Mouse (Mus musculus) megakaryocyte, embryonic 14.5 days (primary cell): ENCODE data around the gene Havcr2. TPM values are rescaled to one million over a fixed set of nuclear protein-coding genes. Genes with fewer than 3 reads are reported as not detected.

Experiments
- H3K27me3 ChIP-seq: replicated peaks from 2 replicates; pipeline ENCODE3; 2012; ENCODE audit warnings: inconsistent platforms
- H3K36me3 ChIP-seq: replicated peaks from 2 replicates; pipeline ENCODE3; 2012; ENCODE audit warnings: low read length, inconsistent platforms, mixed read lengths
- H3K4me1 ChIP-seq: 2 replicates; pipeline ENCODE4 v1.6.1; 2012; ENCODE audit warnings: inconsistent platforms
- H3K4me3 ChIP-seq: replicated peaks from 2 replicates; pipeline ENCODE3; 2012; ENCODE audit warnings: moderate library complexity, mild to moderate bottlenecking, inconsistent platforms
- H3K9me3 ChIP-seq: 2 replicates; pipeline ENCODE4 v1.6.1; 2012; ENCODE audit warnings: inconsistent platforms
- FLI1 ChIP-seq: IDR thresholded peaks from 2 replicates; pipeline ENCODE4 v1.6.1; 2012; ENCODE audit warnings: low read length, inconsistent platforms, mixed read lengths
- GATA1 ChIP-seq: IDR thresholded peaks from 3 replicates; pipeline ENCODE4 v1.6.1; 2012; ENCODE audit warnings: mixed read lengths, low read length, inconsistent platforms, borderline replicate concordance
- polyA plus RNA-seq: library from polyadenylated mRNA; stranded (reverse); fragments of >175 nt; gene quantifications from 2 replicates; pipeline ENCODE4 v1.2.3, GENCODE M21; 2012; ENCODE audit warnings: low replicate concordance; ENCODE audit not compliant: insufficient read depth

Gene Havcr2
- polyA plus RNA-seq, 1 experiment = 2.9 TPM

DNA sequence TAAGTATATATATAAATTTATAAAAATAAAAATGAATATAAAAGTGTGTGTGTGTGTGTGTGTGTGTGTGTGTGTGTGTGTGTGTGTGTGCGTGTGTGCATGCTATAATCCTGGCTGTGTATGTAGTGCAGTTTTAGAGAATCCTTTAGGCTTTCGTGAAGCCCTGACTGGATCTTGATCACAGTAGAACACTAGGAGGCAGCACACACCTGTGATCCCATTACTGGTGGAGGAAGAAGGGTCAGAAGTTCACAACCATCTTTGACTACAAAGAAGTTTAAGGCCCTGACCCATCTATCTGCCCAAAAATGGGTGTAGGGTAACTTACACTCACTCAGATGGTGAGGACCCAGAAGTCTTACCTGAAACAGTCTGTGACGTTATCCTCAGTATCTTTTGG lies 68.0 kb downstream of the Havcr2 start:
- Histone ChIP-seq H3K4me3 (no peak overlapping the region), H3K9me3 (no peaks in the 10 kb centered on the region), H3K27me3 (no peaks in the 10 kb centered on the region), H3K36me3 (no peaks in the 10 kb centered on the region), H3K4me1 (no peaks in the 10 kb centered on the region)
- TF ChIP-seq GATA1 (no peak), FLI1 (no peak)

DNA sequence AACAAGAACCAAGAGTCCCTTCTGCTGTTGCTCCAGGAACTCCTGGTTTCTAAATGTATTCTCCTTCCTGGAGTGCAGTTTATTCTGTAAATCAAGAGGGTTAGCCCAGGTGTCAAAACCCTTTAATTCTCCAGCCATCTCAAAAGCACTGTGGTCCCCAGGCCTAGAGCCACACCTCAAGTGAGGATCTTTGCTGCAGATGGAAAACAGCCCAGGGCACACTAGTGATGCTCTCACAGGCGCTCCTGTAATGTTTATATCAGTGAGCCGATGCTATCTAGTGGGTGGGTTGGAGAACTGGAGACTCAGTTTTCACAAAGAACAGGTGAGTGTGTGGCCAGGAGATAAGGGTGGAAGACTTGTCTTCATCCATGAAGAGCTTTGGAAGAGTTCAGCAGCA lies 69.2 kb downstream of the Havcr2 start, which contains the start of gene Gm12169:
Gene Gm12169 (plus strand): TSS at position 301 of the 400 bp plus-strand sequence.
- no peak within 1 kb of the TSS for H3K4me3 ChIP-seq
- no peaks in the 10 kb centered on the region for H3K36me3 ChIP-seq
- TF ChIP-seq FLI1 (no peak), GATA1 (no peak)
- no peaks in the 10 kb centered on the region for H3K27me3 ChIP-seq
- no peaks in the 10 kb centered on the region for H3K4me1 ChIP-seq
- no peaks in the 10 kb centered on the region for H3K9me3 ChIP-seq

DNA sequence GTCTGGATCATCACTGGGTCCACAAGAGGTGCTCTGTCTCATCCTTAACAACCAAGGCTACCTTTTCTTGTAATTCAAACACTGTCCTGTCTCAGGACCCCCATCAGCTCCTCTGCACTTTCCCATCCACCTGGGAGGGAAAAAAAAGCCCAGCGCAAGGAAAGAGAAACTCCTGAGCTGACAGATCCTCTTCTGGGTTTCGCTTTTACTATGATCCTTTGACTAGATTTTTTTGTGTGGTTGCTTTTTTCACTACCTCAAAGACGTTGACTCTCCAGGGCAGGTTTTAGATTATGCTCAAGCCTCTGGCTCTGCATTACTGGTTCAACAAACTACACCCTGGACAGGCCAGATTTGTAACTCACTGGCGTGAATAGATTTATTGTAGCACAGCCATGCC lies 75.4 kb downstream of the Havcr2 start:
- no peak for TF ChIP-seq FLI1
- no peak for TF ChIP-seq GATA1
- Histone ChIP-seq H3K27me3 (peaks cover 6% of the 10 kb centered on the region), H3K36me3 (no peaks in the 10 kb centered on the region), H3K9me3 (no peaks in the 10 kb centered on the region), H3K4me3 (no peak overlapping the region), H3K4me1 (no peaks in the 10 kb centered on the region)

Other genes starting within 250 kb of the Havcr2 start
- not detected in 2 replicates for gene Fndc9, start 219.4 kb upstream of the Havcr2 start, polyA plus RNA-seq
- 2.3 and 3.2 TPM in 2 replicates for gene Cyfip2, start 142.1 kb upstream of the Havcr2 start, polyA plus RNA-seq
- gene Itk, start 65.4 kb upstream of the Havcr2 start, polyA plus RNA-seq = 0.09 TPM in 1 of 2 replicates, not detected in the other
- gene Fam71b, start 58.4 kb upstream of the Havcr2 start, polyA plus RNA-seq = 0.43 and 2.6 TPM in 2 replicates
- 96.5 and 121 TPM in 2 replicates for gene Med7, start 18.0 kb upstream of the Havcr2 start, polyA plus RNA-seq
- not detected in 2 replicates for gene Gm12169, start 69.3 kb downstream of the Havcr2 start, polyA plus RNA-seq
- not detected in 2 replicates for gene BC053393, start 116.6 kb downstream of the Havcr2 start, polyA plus RNA-seq
- not detected in 2 replicates for gene Dppa1, start 174.3 kb downstream of the Havcr2 start, polyA plus RNA-seq